Mouse (Mus musculus) heart, embryonic 15.5 days (tissue): ENCODE measurements at regions not wholly inside any gene's neighbourhood (a gene's known extent, or its start where the extent isn't known, plus 50 kb on each side); places are given as distances from the start of the nearest gene placed in this dataset.

Experiments used
- ATAC-seq: fragments of 200-750 bp; cut with Nextera tagmentation; replicated peaks from 2 replicates; pipeline ENCODE4 v1.8.0; 2017; ENCODE audit warnings: low read depth, moderate TSS enrichment; ENCODE audit not compliant: insufficient number of reproducible peaks, insufficient read depth, low FRiP score
- H3K27ac ChIP-seq: fragments of 300-500 bp; sonication (generic); 2 replicates; pipeline ENCODE4 v1.5.1; 2015; ENCODE audit warnings: mild to moderate bottlenecking, inconsistent platforms
- H3K27me3 ChIP-seq: fragments of 300-500 bp; sonication (generic); 2 replicates; pipeline ENCODE4 v1.6.1; 2015; ENCODE audit warnings: inconsistent platforms
- H3K36me3 ChIP-seq: fragments of 300-500 bp; sonication (generic); 2 replicates; pipeline ENCODE4 v1.6.1; 2015; ENCODE audit warnings: mild to moderate bottlenecking, inconsistent platforms
- H3K4me1 ChIP-seq: fragments of 300-500 bp; sonication (generic); replicated peaks from 2 replicates; pipeline ENCODE4 v1.6.1; 2015; ENCODE audit warnings: inconsistent platforms
- H3K4me2 ChIP-seq: fragments of 300-500 bp; sonication (generic); 2 replicates; pipeline ENCODE4 v1.6.1; 2015; ENCODE audit warnings: inconsistent platforms, mild to moderate bottlenecking, moderate library complexity
- H3K4me3 ChIP-seq: fragments of 300-500 bp; sonication (generic); 2 replicates; pipeline ENCODE4 v1.5.1; 2015; ENCODE audit warnings: mild to moderate bottlenecking, inconsistent platforms
- H3K9ac ChIP-seq: fragments of 300-500 bp; sonication (generic); 2 replicates; pipeline ENCODE4 v1.6.1; 2015; ENCODE audit warnings: mild to moderate bottlenecking, inconsistent platforms
- H3K9me3 ChIP-seq: fragments of 300-500 bp; sonication (generic); replicated peaks from 2 replicates; pipeline ENCODE4 v1.6.1; 2016; ENCODE audit warnings: inconsistent platforms
- WGBS: fragments of 180-500 bp; shearing (Covaris S2); methylation state at CpG from one replicate; pipeline ENCODE4 v1.1.7; 2015; ENCODE audit warnings: mixed read lengths; 5-methylcytosine and 5-hydroxymethylcytosine counted together

DNA sequence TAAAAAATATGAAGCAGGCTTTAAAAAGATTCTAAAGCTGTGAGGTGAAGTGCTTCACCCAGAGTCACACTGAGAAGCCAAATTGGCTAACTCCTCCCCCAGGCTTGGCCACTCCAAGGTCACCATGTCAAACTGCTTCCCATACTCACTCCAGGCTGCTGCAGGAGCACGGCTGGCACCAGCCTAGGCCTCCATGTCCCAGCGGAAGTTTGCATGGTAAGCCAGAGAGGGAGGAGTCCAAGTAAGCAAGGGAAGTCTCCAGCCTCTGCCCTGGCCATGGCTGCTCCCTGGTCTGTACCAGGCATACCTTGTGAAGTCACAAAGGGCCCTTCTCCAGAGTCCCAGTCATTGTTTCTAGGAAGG lies 105.8 kb upstream of the Stx18 start:
- H3K27ac ChIP-seq: no peak overlapping the region

DNA sequence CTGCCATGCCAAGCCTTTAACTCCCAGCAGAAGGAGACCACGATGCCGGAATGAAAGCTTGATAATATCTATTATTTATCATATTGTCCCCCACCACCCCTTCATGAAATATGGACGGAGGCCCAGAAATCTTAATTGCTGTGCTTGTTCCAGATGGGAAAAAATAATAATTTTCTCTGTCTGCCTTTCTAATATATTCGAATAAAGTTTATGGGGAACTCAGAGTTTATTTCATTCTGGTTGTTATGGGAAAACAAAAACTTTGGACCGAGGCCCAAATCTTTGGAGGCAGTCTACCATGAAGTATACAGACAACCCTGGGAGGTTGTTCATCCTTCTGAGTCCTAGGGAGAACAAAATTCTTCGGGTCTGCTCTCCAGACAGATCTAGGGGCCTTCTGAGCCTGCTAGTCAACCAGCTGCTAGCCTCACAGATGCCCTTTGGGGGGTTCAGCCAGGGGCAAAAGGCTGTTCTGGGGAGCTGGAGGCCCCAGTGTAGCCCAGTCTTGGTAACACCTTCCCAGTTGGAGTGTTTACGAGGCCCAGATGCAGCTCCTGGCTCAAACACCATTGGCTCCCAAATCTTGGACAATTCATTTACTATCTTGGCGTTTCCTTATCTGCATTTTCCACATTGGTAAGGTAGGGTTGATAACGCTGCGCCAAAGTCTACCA lies 106.3 kb upstream of the Stx18 start:
- Histone ChIP-seq H3K27ac (no peak overlapping the region), H3K9ac (no peak overlapping the region), H3K4me1 (no peaks in the 10 kb centered on the region), H3K36me3 (no peaks in the 10 kb centered on the region), H3K4me3 (no peak overlapping the region), H3K9me3 (no peaks in the 10 kb centered on the region), H3K4me2 (no peak overlapping the region), H3K27me3 (peaks cover 4% of the 10 kb centered on the region; the same call in 1 of the 2 replicates)
- no peak for ATAC-seq
- WGBS: 66% methylated on average over 10 of the region's 10 CpGs

More for the DNA sequence above, 105.8 kb upstream of the Stx18 start:
- no peak for ATAC-seq
- WGBS: 22% methylated on average over 2 of the region's 2 CpGs
- Histone ChIP-seq H3K4me3 (no peak overlapping the region), H3K9ac (no peak overlapping the region), H3K27me3 (peaks cover 4% of the 10 kb centered on the region; the same call in 1 of the 2 replicates), H3K4me1 (no peaks in the 10 kb centered on the region), H3K4me2 (no peak overlapping the region), H3K36me3 (no peaks in the 10 kb centered on the region), H3K9me3 (no peaks in the 10 kb centered on the region)

DNA sequence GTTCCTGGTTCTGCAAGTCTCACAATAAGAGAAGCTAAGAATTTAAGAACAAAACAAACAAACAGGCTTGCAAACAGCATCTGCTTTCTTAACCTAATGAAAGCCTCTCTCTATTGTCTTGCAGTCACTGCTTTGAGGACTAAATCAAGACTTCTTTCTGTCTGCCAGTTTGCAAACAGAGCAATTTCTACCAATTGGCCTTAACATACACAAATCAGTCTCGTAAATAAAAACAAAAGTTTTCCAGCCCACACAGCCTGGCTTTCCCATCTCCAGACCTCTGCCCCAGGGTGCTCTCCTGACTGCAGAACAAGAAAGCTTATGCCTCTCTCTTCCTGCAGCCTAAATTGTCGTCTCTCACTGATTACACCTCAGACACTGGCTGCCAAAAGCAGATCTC lies 96.1 kb upstream of the Msx1 start:
- 25% methylated on average over 2 of the region's 2 CpGs for WGBS
- no peaks in the 10 kb centered on the region; the same call in none of the 2 replicates for H3K4me1 ChIP-seq
- no peak overlapping the region for H3K27ac ChIP-seq
- no peak for ATAC-seq
- peaks cover 33% of the 10 kb centered on the region for H3K27me3 ChIP-seq
- H3K9ac ChIP-seq: no peak overlapping the region
- no peaks in the 10 kb centered on the region for H3K9me3 ChIP-seq
- no peak overlapping the region for H3K4me3 ChIP-seq
- no peak overlapping the region for H3K4me2 ChIP-seq
- no peaks in the 10 kb centered on the region for H3K36me3 ChIP-seq

DNA sequence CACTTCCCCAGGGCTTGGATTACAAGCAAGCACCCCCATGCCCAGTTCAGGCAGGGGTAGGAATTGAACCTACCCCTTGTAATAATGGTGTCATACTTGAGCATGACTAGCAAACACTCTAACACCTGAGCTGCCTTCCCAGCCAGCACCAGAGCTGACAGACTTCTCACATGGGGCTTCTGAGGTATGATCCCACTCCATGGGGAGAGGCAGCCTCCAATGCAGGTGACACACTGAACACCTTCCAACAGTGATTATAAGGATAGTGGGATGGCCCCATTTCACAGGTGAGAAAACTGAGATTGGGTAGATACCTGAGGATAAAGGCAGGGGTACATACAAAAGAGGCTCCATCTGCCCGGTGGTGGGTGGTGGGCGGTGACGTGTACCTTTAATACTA lies 94.7 kb upstream of the Msx1 start:
- 79% methylated on average over 3 of the region's 3 CpGs for WGBS
- no peak overlapping the region for H3K4me2 ChIP-seq
- H3K36me3 ChIP-seq: no peaks in the 10 kb centered on the region
- H3K4me3 ChIP-seq: no peak overlapping the region
- no peak overlapping the region for H3K9ac ChIP-seq
- H3K27ac ChIP-seq: no peak overlapping the region
- no peaks in the 10 kb centered on the region; the same call in none of the 2 replicates for H3K4me1 ChIP-seq
- H3K9me3 ChIP-seq: no peaks in the 10 kb centered on the region
- ATAC-seq: no peak
- H3K27me3 ChIP-seq: peaks cover 36% of the 10 kb centered on the region

DNA sequence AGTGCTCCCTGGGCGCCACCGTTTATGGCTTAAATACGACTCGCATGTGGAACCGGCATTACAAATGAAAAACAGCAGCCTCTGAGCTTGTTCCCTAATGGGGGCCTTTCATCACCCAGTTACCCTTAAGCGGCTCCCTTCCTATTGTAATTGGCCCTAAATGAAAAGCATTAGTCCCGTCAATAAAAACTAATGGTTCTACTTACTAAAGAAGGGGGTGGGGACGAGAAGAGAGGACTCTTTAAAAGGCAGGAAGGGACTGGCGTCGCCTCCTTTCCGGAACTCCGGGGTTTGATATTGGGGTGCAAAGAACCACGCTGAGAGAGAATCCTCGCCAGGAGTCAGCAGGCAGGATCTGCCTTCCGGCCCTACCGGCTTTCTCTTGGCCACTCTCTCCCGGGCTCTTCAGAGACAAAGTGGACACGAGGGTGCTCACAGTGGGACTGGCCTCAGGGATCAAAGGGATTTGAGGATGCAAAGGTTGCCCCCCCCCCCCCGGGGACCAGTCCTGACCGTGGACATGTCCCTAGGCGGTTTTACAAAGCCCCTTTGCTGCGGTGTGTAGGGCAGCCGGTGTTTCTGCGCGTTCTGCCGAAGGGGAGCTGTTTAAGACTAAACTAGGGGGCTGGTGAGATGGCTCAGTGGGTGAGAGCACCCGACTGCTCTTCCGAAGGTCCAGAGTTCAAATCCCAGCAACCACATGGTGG lies 93.8 kb upstream of the Msx1 start:
- Histone ChIP-seq H3K27ac (no peak overlapping the region), H3K4me2 (peak overlapping the region; percentile 43), H3K4me3 (0 out of 2 replicates have a peak overlapping the region, but pooled peaks have one; percentile 14), H3K9me3 (no peaks in the 10 kb centered on the region), H3K27me3 (peaks cover 36% of the 10 kb centered on the region), H3K36me3 (no peaks in the 10 kb centered on the region), H3K9ac (no peak overlapping the region), H3K4me1 (no peaks in the 10 kb centered on the region; the same call in none of the 2 replicates)
- no peak for ATAC-seq
- WGBS: 5% methylated on average over 28 of the region's 28 CpGs

DNA sequence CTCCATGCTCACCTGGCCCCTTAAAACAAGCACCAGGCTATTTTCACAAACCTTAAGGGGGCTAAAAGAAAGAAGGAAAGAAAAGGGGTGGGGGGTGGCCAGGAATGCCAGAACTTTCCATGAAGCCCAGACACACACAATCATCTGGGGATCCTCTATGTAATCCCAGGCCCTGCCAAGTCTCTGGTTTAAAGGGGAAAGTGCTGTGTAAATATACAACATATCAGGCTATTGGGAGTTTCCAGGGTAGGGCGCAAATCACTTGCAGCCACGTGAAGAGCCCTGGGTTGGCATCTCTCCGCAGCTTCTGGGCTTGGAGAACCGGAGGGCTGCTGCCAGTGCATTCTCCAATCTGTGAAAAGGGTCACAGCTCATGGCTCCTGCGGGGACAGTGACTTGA lies 92.8 kb upstream of the Msx1 start:
- WGBS: 17% methylated on average over 5 of the region's 5 CpGs
- H3K9ac ChIP-seq: no peak overlapping the region
- no peaks in the 10 kb centered on the region for H3K36me3 ChIP-seq
- H3K4me2 ChIP-seq: no peak overlapping the region
- H3K9me3 ChIP-seq: no peaks in the 10 kb centered on the region
- peaks cover 36% of the 10 kb centered on the region for H3K27me3 ChIP-seq
- no peak overlapping the region for H3K27ac ChIP-seq
- no peak overlapping the region for H3K4me3 ChIP-seq
- no peak for ATAC-seq
- no peaks in the 10 kb centered on the region; the same call in none of the 2 replicates for H3K4me1 ChIP-seq

DNA sequence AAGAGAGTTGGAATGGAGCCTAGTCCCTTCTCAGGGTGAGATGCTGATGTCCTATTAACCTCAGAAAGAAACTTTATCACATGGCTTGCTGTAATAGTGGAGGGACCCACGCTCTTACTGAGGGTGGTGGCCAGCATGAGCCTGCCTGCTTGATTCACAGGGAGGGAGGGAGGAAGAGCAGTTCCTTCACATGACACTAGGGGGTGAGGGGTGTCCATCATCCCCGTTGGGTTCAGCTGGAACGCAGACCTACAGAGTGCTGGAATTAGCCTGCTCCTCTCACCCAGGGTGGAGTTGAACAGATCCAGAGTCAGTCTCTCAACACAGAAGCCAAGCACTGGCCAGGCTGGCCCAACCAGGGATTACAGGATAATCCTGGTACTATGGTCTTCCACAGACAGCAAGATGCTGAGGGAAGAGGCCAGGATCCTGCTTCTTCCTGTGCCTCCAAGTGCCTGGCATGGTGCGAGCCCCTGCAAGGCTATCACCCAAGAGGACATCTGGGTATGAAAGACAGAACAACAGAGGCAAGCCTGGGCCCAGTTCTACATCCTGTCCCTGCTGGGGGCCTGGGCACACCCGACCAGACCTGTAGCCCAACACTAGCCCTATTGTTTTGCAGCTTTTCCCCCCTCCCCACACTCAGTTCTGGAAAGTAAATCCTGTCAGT lies 80.4 kb upstream of the Msx1 start:
- Histone ChIP-seq H3K4me3 (no peak overlapping the region), H3K27me3 (peaks cover 51% of the 10 kb centered on the region), H3K9me3 (no peaks in the 10 kb centered on the region), H3K27ac (no peak overlapping the region), H3K4me2 (no peak overlapping the region), H3K9ac (no peak overlapping the region), H3K36me3 (no peaks in the 10 kb centered on the region), H3K4me1 (peaks cover 3% of the 10 kb centered on the region; the same call in 1 of the 2 replicates)
- WGBS: 37% methylated on average over 5 of the region's 5 CpGs
- no peak for ATAC-seq

DNA sequence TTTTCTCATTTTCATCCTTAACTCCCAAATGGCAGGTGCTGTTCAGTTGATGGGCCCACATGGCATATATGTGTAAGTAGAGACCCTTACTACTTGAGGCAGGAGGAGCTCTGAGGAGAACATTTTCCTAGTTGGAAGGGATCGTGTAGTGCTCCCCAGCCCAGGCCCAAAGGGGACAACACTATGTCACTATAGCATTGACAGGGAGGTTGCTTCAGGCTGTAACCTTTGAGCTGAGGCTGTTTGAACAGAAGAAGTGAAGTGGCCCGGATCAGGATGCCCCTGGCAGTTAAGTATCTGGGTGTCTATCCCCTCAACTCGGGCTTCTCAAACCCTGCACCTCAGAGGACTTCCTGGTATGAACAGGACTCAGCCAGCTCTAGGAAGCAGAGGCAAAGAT lies 79.5 kb upstream of the Msx1 start:
- H3K27me3 ChIP-seq: peaks cover 61% of the 10 kb centered on the region
- H3K4me1 ChIP-seq: peaks cover 3% of the 10 kb centered on the region; the same call in 1 of the 2 replicates
- no peak overlapping the region for H3K27ac ChIP-seq
- no peaks in the 10 kb centered on the region for H3K9me3 ChIP-seq
- H3K4me3 ChIP-seq: no peak overlapping the region
- 58% methylated on average over 3 of the region's 3 CpGs for WGBS
- ATAC-seq: no peak
- H3K4me2 ChIP-seq: no peak overlapping the region
- H3K9ac ChIP-seq: no peak overlapping the region
- H3K36me3 ChIP-seq: no peaks in the 10 kb centered on the region

DNA sequence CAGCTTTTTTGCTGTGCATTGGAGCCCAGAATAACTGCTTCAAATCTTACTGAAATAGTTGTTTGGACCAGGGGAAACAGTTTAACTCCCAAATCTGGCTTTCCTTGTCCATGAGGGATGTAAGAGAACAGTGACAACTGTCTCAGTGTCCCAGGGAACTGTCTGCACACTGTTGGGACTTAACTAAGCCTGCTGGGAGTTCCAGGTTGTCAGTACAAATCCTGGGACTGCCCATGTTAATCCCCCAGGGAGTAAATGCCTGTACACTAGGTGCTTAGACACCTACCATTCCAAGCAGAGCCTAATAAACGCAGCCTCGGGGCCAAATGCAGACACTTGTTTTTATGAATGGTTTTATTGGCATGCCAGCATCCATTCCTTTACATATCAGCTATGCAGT lies 78.4 kb upstream of the Msx1 start:
- H3K27me3 ChIP-seq: peaks cover 70% of the 10 kb centered on the region
- WGBS: 77% methylated on average over 2 of the region's 2 CpGs
- no peak overlapping the region for H3K4me3 ChIP-seq

DNA sequence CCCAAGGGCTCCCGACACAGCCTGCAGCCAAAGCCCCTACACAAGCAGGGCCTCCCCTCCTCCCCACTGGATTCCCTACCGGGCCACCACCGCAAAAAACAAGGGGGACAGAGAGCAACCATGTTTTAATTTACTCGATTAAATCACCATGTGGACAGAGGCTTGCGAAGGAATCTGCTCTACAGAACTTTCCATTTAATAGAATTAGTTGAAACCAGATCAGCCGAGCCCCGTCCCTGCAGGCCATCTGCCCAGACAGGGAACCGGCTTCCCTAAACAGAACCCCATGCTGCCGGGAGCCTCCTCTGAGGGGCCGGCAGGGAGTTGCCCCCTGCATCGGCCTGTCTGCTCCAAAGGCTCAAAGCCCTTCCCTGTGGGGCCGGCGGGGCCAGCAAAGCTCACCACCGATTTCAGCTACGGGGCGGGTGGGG lies 77.5 kb upstream of the Msx1 start:
- 0 out of 2 replicates have a peak overlapping the region, but pooled peaks have one; percentile 4 for H3K4me3 ChIP-seq
- peak overlapping the region; percentile 31 for H3K4me2 ChIP-seq
- no peaks in the 10 kb centered on the region for H3K9me3 ChIP-seq
- 3% methylated on average over 16 of the region's 16 CpGs for WGBS
- no peaks in the 10 kb centered on the region for H3K36me3 ChIP-seq
- peaks cover 3% of the 10 kb centered on the region; the same call in 1 of the 2 replicates for H3K4me1 ChIP-seq
- peaks cover 70% of the 10 kb centered on the region for H3K27me3 ChIP-seq
- ATAC-seq: no peak
- no peak overlapping the region for H3K9ac ChIP-seq
- H3K27ac ChIP-seq: no peak overlapping the region

More for the DNA sequence above, 78.4 kb upstream of the Msx1 start:
- Histone ChIP-seq H3K9me3 (no peaks in the 10 kb centered on the region), H3K27ac (no peak overlapping the region), H3K4me1 (peaks cover 3% of the 10 kb centered on the region; the same call in 1 of the 2 replicates), H3K36me3 (no peaks in the 10 kb centered on the region), H3K4me2 (no peak overlapping the region), H3K9ac (no peak overlapping the region)
- ATAC-seq: no peak

DNA sequence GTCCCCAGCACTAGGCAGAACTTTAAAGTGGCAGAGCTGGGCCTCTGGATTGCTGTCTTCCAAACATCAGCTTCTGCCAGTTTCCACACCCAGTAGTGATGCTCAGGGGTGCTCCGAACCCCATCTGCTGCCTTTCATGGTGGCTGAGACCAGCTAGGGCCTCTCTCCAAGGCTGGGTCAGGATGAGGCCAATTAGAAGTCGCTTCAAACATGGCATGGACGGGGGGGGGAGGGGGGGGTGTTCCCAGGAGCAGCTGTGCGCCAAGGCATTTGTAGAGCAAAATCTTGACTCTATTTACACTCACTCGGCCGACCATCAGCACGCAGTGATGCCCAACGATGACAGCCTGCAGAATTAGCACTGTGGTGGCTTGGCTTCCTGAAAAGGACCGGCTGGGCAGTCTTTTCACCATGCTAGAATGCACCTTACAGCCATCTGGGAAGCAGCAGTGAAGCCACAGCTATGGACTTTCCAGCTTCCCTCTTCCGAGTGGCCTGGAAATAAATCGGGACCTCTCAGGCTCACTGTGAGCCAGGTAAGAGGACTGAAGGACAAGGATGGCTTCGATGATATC lies 73.7 kb upstream of the Msx1 start:
- H3K4me1 ChIP-seq: peaks cover 21% of the 10 kb centered on the region
- H3K27me3 ChIP-seq: peaks cover 81% of the 10 kb centered on the region
- no peak overlapping the region for H3K9ac ChIP-seq
- H3K4me2 ChIP-seq: no peak overlapping the region
- H3K4me3 ChIP-seq: no peak overlapping the region
- ATAC-seq: no peak
- 68% methylated on average over 12 of the region's 12 CpGs for WGBS
- H3K36me3 ChIP-seq: no peaks in the 10 kb centered on the region
- H3K27ac ChIP-seq: no peak overlapping the region
- H3K9me3 ChIP-seq: no peaks in the 10 kb centered on the region
